Mouse (Mus musculus) brain, embryonic 14.5 days (tissue): Measurements from ENCODE around the gene Med13.

Experiments
- CTCF ChIP-seq: fragments of 200-500 bp; IDR thresholded peaks from 2 replicates; pipeline ENCODE4 v1.5.1; 2012; ENCODE audit warnings: inconsistent platforms, mild to moderate bottlenecking, moderate library complexity, borderline replicate concordance; ENCODE audit not compliant: insufficient read depth, insufficient read length; ENCODE audit errors: extremely low read depth
- POLR2A ChIP-seq: fragments of 200-500 bp; IDR thresholded peaks from 2 replicates; pipeline ENCODE4 v1.6.1; 2012; ENCODE audit warnings: mild to moderate bottlenecking, inconsistent platforms, borderline replicate concordance; ENCODE audit not compliant: poor library complexity, insufficient read depth, insufficient read length, severe bottlenecking; ENCODE audit errors: extremely low read depth

DNA sequence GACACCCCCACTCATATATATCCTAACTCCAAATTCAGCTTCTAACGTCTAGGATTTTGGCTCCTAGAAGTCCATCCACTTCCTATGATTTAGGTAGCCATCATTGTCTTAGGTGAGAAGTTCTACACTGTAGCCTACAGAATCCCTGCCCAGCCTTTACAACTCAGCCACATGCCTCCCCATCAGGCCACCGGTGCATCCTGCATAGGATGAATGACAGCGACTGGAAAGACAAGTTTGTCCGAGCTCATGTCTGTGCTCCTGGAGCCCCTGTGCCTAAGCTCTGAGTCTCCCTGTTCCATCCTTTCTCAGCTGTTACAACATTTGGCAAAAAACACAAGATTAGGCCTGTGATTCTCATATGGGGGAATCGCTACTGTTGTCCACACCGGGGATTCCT is 17.7 kb upstream of the Med13 start:
- TF ChIP-seq CTCF, result no peak
- TF ChIP-seq POLR2A, result no peak
